Mouse (Mus musculus) CD4-positive helper T cell, adult 2 months (primary cell): Measurements from ENCODE around the gene Prrt2.
A peak's percentile ranks its signal among the peaks of the same experiment; 100 is the strongest.

Source experiments
- DNase-seq: peaks from one replicate; pipeline ENCODE4 v3.0.0-alpha.2; 2012; ENCODE audit warnings: low read depth, missing footprints, low spot score

The Prrt2 gene

GRCm38 (mm10) chr7:127003620-127004019 is 17.4 kb downstream of the Prrt2 start:
- DNase-seq: no peak

DNA sequence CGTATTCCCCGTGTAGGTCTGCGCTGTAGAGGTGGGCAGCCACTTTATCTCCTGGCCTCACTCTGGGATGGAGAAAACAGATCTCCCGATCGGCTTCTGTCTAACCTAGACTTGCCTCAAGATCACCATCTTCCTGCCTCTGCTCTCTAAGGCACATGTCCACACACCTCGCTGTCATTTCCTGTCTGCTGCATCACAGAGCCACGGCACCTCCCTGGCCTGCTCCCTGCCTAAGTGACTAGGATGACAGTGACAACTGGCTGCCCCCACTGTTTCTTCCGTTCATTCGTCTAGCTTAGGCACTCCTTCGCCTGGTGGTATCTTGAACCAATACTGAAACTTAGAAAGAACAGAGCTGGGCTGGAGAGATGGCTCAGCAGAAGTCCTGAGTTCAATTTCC is 21.4 kb downstream of the Prrt2 start:
- DNase-seq: peak; percentile 62

- DNase-seq: no peak
Measured at GRCm38 (mm10) chr7:126996449-126996848, 24.6 kb downstream of the Prrt2 start.

GRCm38 (mm10) chr7:126988816-126989215 is 32.2 kb downstream of the Prrt2 start:
- DNase-seq: no peak

GRCm38 (mm10) chr7:126986319-126986718 is 34.7 kb downstream of the Prrt2 start:
- peak; percentile 51 for DNase-seq

DNA sequence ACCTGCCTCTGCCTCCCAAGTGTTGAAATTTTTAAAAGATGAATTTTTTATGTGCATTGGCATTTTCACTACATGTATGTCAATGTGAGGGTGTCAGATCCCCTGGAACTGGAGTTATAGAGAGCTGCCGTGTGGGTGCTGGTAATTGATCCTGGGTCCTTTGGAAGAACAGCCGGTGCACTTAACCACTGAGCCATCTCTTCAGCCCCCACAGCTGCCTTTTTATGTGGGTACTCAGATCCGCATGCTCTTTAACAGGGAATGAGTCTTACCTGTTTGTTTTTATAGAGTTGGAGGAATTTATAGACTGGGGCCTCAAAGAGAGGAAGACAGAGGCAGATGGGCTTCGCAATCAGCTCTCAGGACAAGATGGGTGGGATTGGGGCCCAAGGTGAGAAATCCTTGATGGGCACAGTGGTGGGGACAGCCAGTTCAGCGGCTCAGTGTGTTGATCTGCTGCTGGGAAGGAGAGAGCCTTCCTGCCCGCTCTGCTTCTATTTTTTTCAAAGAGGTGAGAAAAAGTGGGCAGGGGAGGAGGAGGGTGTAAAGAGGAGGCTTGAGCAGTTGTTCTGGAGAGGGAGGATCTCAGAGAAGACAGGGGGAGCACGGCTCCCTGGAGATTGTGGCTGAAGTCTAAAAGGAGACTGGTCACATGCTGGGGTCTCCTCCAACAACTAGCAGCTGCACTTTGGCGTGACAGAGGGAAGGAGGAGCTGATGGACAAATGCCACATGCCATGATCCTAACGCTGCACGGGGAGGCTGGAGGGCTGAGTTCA is 36.2 kb downstream of the Prrt2 start:
- no peak for DNase-seq

- no peak for DNase-seq
Measured at GRCm38 (mm10) chr7:126983113-126983512, 37.9 kb downstream of the Prrt2 start.

DNA sequence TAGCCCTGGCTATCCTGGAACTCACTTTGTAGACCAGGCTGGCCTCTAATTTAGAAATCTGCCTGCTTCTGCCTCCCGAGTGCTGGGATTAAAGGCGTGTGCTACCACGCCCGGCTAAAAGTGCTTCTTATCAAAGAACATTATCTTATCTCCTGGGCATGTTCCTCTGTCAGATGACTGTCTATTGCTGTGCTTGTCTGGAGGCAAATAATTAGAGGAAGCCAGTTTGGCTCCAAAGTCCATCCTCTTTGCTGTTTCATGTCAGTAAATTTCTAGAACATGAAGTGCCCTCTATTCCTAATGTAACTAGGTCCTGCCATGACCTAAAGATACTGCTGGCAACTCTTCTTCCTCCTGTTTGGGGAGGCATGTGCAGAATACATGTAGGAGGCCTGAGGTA is 39.0 kb downstream of the Prrt2 start:
- no peak for DNase-seq

- DNase-seq: no peak
Measured at GRCm38 (mm10) chr7:126981601-126982000, 39.4 kb downstream of the Prrt2 start.

DNA sequence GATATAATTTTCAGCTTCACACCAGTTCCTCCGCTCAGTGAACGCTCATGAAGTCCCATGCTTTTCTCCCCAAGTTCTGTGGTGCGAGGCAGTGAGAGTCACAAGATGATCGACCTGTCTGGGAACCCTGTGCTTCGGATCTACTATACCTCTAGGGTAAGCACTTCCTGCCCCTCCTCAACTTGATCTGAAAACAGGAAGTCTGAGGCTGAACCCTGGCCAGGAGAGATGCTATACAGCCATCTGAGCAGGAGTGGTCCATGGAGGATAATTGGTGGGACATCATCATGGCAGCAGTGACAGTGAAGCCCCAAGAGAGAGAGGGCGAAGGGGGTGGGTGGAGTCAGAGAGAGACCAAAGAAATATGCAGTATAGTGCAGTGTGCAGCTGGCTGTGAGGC is 42.2 kb downstream of the Prrt2 start:
- peak; percentile 41 for DNase-seq

GRCm38 (mm10) chr7:126976878-126977459 is 44.0 kb downstream of the Prrt2 start:
- no peak for DNase-seq

- DNase-seq: peak; percentile 96
Measured at GRCm38 (mm10) chr7:126975950-126976866, 44.8 kb downstream of the Prrt2 start, which contains the start of gene Cdiptos. Gene Cdiptos (minus strand): TSS chr7:126976098.

DNA sequence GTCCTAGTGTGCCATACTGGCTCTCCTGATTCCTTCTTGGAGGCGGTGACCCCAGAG is 45.3 kb downstream of the Prrt2 start, which contains the start of gene Cdipt:
Gene Cdipt (plus strand): TSS at position 22 of the 57 bp plus-strand sequence.
- no peak for DNase-seq

DNA sequence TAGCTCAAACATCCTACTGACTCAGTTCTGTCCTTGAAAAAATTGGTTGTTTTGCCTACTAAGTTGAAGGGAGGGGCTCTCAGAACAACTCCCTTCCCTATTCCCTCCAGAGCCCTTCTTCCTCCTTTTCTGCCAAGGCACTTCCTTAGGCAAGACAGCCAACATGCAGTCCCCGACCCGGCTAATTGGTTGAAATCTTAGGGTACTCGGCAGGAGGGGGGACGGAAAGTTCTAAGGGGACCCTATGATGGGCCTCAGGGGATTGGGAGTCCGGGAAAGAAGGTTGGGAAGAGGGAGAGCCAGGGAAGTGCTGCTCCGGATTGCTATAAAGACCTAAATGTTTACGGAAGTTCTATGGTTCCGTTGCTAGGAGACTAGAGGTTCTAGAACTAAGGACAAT is 45.5 kb downstream of the Prrt2 start:
- DNase-seq: no peak
